Mouse (Mus musculus) erythroid progenitor cell, adult 5-6 weeks (primary cell): ENCODE results near the gene Mthfs. TPM values are rescaled to one million over a fixed set of nuclear protein-coding genes. Genes with fewer than 3 reads are reported as not detected.
"Not testable (repeated sequence)": the region's sequence is repeated elsewhere in the genome, so short reads cannot be mapped to it uniquely, and the experiment has no call there.

ENCODE experiments used
- ATAC-seq: replicated peaks from 2 replicates; pipeline ENCODE4 v1.8.0; 2016; ENCODE audit warnings: moderate number of reproducible peaks, mild to moderate bottlenecking, moderate TSS enrichment, inconsistent platforms; ENCODE audit not compliant: poor library complexity, low FRiP score, severe bottlenecking
- total RNA-seq, 2 experiments: library from RNA; stranded (forward) in 1 of 2; stranded (reverse) in 1 of 2; fragments of 150-400 nt in 1 of 2; fragments of 186-747, 209-891 nt in 1 of 2; gene quantifications; 2 replicates each; pipeline versions ENCODE4 v1.2.3 to v1.2.4; 2015 to 2017; ENCODE audit warnings: low replicate concordance in 2 of 2

Gene Mthfs
- total RNA-seq, 2 experiments from 2014 or later: 17.8 TPM; not detected in 1

GRCm38 (mm10) chr9:89238976-89239505, 28.6 kb downstream of the Mthfs start:
- ATAC-seq: not testable (repeated sequence)

- ATAC-seq: not testable (repeated sequence)
Measured at GRCm38 (mm10) chr9:89240516-89241019, 30.1 kb downstream of the Mthfs start.

GRCm38 (mm10) chr9:89253400-89253799, 42.9 kb downstream of the Mthfs start:
- no peak for ATAC-seq

GRCm38 (mm10) chr9:89256556-89257335, 46.3 kb downstream of the Mthfs start:
- ATAC-seq: no peak

- ATAC-seq: no peak
Measured at GRCm38 (mm10) chr9:89263968-89264367, 53.5 kb downstream of the Mthfs start.

GRCm38 (mm10) chr9:89264571-89264970, 54.1 kb downstream of the Mthfs start:
- ATAC-seq: no peak

GRCm38 (mm10) chr9:89267093-89267492, 56.6 kb downstream of the Mthfs start:
- ATAC-seq: no peak

- ATAC-seq: no peak
Measured at GRCm38 (mm10) chr9:89267572-89267971, 57.1 kb downstream of the Mthfs start.

- no peak for ATAC-seq
Measured at GRCm38 (mm10) chr9:89270376-89270775, 59.9 kb downstream of the Mthfs start.

GRCm38 (mm10) chr9:89273766-89274165, 63.3 kb downstream of the Mthfs start:
- no peak for ATAC-seq

- no peak for ATAC-seq
Measured at GRCm38 (mm10) chr9:89278207-89278606, 67.7 kb downstream of the Mthfs start.

GRCm38 (mm10) chr9:89282374-89283068, 72.0 kb downstream of the Mthfs start:
- no peak for ATAC-seq

GRCm38 (mm10) chr9:89288037-89288436, 77.6 kb downstream of the Mthfs start:
- ATAC-seq: no peak

- ATAC-seq: no peak
Measured at GRCm38 (mm10) chr9:89293364-89293763, 82.9 kb downstream of the Mthfs start.

GRCm38 (mm10) chr9:89294121-89294520, 83.6 kb downstream of the Mthfs start:
- no peak for ATAC-seq

GRCm38 (mm10) chr9:89305637-89306036, 95.2 kb downstream of the Mthfs start:
- no peak for ATAC-seq

- no peak for ATAC-seq
Measured at GRCm38 (mm10) chr9:89308357-89309194, 98.1 kb downstream of the Mthfs start.

- ATAC-seq: no peak
Measured at GRCm38 (mm10) chr9:89309195-89309535, 98.7 kb downstream of the Mthfs start.

GRCm38 (mm10) chr9:89311649-89312048, 101.2 kb downstream of the Mthfs start:
- ATAC-seq: no peak

GRCm38 (mm10) chr9:89373731-89374130, 163.3 kb downstream of the Mthfs start:
- ATAC-seq: no peak
